Comparison of ENCODE assay signal across 10 mouse cellular contexts in genomic region chr8:84937620-84938485, GRCm38 (mm10). TPM values are rescaled to one million over a fixed set of nuclear protein-coding genes. Genes with fewer than 3 reads are reported as not detected.
DNase-seq lines count a peak whose midpoint lies in the region; ATAC-seq lines count a peak whose summit lies in the region.
"Had no signal": no experiment of that assay in that cellular context is flagged by ENCODE, and none has a peak within 500 bp of the region (broad histone marks: within the 10 kb centered on the region; RNA-seq: fewer than 3 reads in every experiment).

No protein-coding gene starts in this region.

- H3K9ac ChIP-seq in heart, embryonic 15.5 days, result no peak overlapping the region
- H3K9ac ChIP-seq in hindbrain, embryonic 15.5 days, result peak overlapping the region; percentile 97
- peak overlapping the region; percentile 98 for H3K9ac ChIP-seq in midbrain, embryonic 13.5 days (replicated peaks)

- no peaks in the 10 kb centered on the region for H3K36me3 ChIP-seq in heart, embryonic 15.5 days
- H3K36me3 ChIP-seq in embryonic facial prominence, embryonic 10.5 days (replicated peaks), result no peaks in the 10 kb centered on the region
- no peaks in the 10 kb centered on the region for H3K36me3 ChIP-seq in hindbrain, embryonic 15.5 days
- H3K36me3 ChIP-seq in midbrain, embryonic 13.5 days, result peaks cover 6% of the 10 kb centered on the region

- peaks cover 75% of the 10 kb centered on the region for H3K27me3 ChIP-seq in heart, embryonic 15.5 days
- peaks cover 82% of the 10 kb centered on the region for H3K27me3 ChIP-seq in embryonic facial prominence, embryonic 10.5 days (replicated peaks; ENCODE audit: low read depth, poor library complexity, severe bottlenecking)
- H3K27me3 ChIP-seq in hindbrain, embryonic 15.5 days, result no peaks in the 10 kb centered on the region
- H3K27me3 ChIP-seq in midbrain, embryonic 13.5 days, result peaks cover 23% of the 10 kb centered on the region

- WGBS in heart, embryonic 15.5 days, result 58% methylated on average over 13 of the region's 13 CpGs
- WGBS in embryonic facial prominence, embryonic 10.5 days, result 65% methylated on average over 13 of the region's 13 CpGs
- WGBS in hindbrain, embryonic 15.5 days, result 58% methylated on average over 13 of the region's 13 CpGs
- WGBS in midbrain, embryonic 13.5 days, result 69% methylated on average over 13 of the region's 13 CpGs

- no peak for ATAC-seq in heart, embryonic 15.5 days (replicated peaks; ENCODE audit: insufficient number of reproducible peaks, insufficient read depth, low FRiP score, low read depth)
- ATAC-seq in hindbrain, embryonic 15.5 days (ENCODE audit: low FRiP score, low read depth), result no peak
- ATAC-seq in midbrain, embryonic 13.5 days, result no peak
- no peak for ATAC-seq in erythroblast, adult 5-6 weeks (replicated peaks; ENCODE audit: low FRiP score, poor library complexity, severe bottlenecking)

- DNase-seq in heart, adult 11 months, result no peak
- no peak for DNase-seq in embryonic facial prominence, embryonic 10.5 days (ENCODE audit: low spot score)
- DNase-seq in thymus, postnatal 0 days (ENCODE audit: low spot score), result no peak
- no peak for DNase-seq in layer of hippocampus, adult 9-10 months (ENCODE audit: low spot score)

- peak overlapping the region; percentile 46; the same call in 1 of the 2 replicates for H3K4me3 ChIP-seq in heart, embryonic 15.5 days
- peak overlapping the region; percentile 62 for H3K4me3 ChIP-seq in embryonic facial prominence, embryonic 10.5 days
- H3K4me3 ChIP-seq in hindbrain, embryonic 15.5 days, result peak overlapping the region; percentile 81
- H3K4me3 ChIP-seq in midbrain, embryonic 13.5 days (replicated peaks), result peak overlapping the region; percentile 89

- H3K4me1 ChIP-seq in heart, embryonic 15.5 days (replicated peaks), result peaks cover 12% of the 10 kb centered on the region
- H3K4me1 ChIP-seq in embryonic facial prominence, embryonic 10.5 days, result peaks cover 31% of the 10 kb centered on the region
- peaks cover 23% of the 10 kb centered on the region for H3K4me1 ChIP-seq in hindbrain, embryonic 15.5 days (replicated peaks)
- H3K4me1 ChIP-seq in midbrain, embryonic 13.5 days (replicated peaks), result peaks cover 38% of the 10 kb centered on the region

- H3K4me2 ChIP-seq in heart, embryonic 15.5 days, result peak overlapping the region; percentile 71
- peak overlapping the region; percentile 70 for H3K4me2 ChIP-seq in hindbrain, embryonic 15.5 days
- peak overlapping the region; percentile 73 for H3K4me2 ChIP-seq in midbrain, embryonic 13.5 days (replicated peaks)

- no peak overlapping the region for H3K27ac ChIP-seq in heart, embryonic 15.5 days
- H3K27ac ChIP-seq in embryonic facial prominence, embryonic 10.5 days (replicated peaks), result no peak overlapping the region
- peak overlapping the region; percentile 97 for H3K27ac ChIP-seq in hindbrain, embryonic 15.5 days (replicated peaks)
- peak overlapping the region; percentile 97 for H3K27ac ChIP-seq in midbrain, embryonic 13.5 days

- no peaks in the 10 kb centered on the region for H3K9me3 ChIP-seq in heart, embryonic 15.5 days (replicated peaks)
- no peaks in the 10 kb centered on the region for H3K9me3 ChIP-seq in embryonic facial prominence, embryonic 10.5 days
- no peaks in the 10 kb centered on the region for H3K9me3 ChIP-seq in hindbrain, embryonic 15.5 days
- H3K9me3 ChIP-seq in midbrain, embryonic 13.5 days, result no peaks in the 10 kb centered on the region

RNA-seq across cellular contexts. Expression of gene Mast1, which starts 0.7 kb away (rescaled TPM):
- polyA plus RNA-seq in heart, embryonic 15.5 days (2015; fragmentation: Nextera tagmentation; extraction: Ambion mirVana), result 0.09 and 0.41 TPM in 2 replicates
- 2.3 and 3.4 TPM in 2 replicates for polyA plus RNA-seq in embryonic facial prominence, embryonic 10.5 days (2016; fragmentation: Nextera tagmentation; extraction: Ambion mirVana)
- 72.4 and 81.1 TPM in 2 replicates for polyA plus RNA-seq in hindbrain, embryonic 15.5 days (2015; fragmentation: Nextera tagmentation; extraction: Ambion mirVana)
- polyA plus RNA-seq in midbrain, embryonic 13.5 days (2015; fragmentation: Nextera tagmentation; extraction: Ambion mirVana), result 55.6 and 56.1 TPM in 2 replicates
- polyA plus RNA-seq in thymus, postnatal 0 days (2015; fragmentation: Nextera tagmentation; extraction: Ambion mirVana), result 0.08 and 0.22 TPM in 2 replicates
- total RNA-seq in erythroblast, adult 5-6 weeks (2015; ENCODE audit: low replicate concordance), result not detected in 2 replicates
- total RNA-seq in erythroblast, adult 5-6 weeks (2017; ENCODE audit: low replicate concordance), result 0.28 TPM in 1 of 2 replicates, not detected in the other

RNA-seq across cellular contexts. Expression of gene Rtbdn, which starts 8.9 kb away (rescaled TPM):
- 0.26 TPM in 1 of 2 replicates, not detected in the other for polyA plus RNA-seq in heart, embryonic 15.5 days (2015; fragmentation: Nextera tagmentation; extraction: Ambion mirVana)
- polyA plus RNA-seq in embryonic facial prominence, embryonic 10.5 days (2016; fragmentation: Nextera tagmentation; extraction: Ambion mirVana), result 0.36 and 0.91 TPM in 2 replicates
- polyA plus RNA-seq in hindbrain, embryonic 15.5 days (2015; fragmentation: Nextera tagmentation; extraction: Ambion mirVana), result 2.8 and 3.5 TPM in 2 replicates
- polyA plus RNA-seq in midbrain, embryonic 13.5 days (2015; fragmentation: Nextera tagmentation; extraction: Ambion mirVana), result 1.9 and 2.7 TPM in 2 replicates
- polyA plus RNA-seq in thymus, postnatal 0 days (2015; fragmentation: Nextera tagmentation; extraction: Ambion mirVana), result 0.10 and 0.23 TPM in 2 replicates
- total RNA-seq in erythroblast, adult 5-6 weeks (2015; ENCODE audit: low replicate concordance), result not detected in 2 replicates
- total RNA-seq in erythroblast, adult 5-6 weeks (2017; ENCODE audit: low replicate concordance), result not detected in 2 replicates
- total RNA-seq: gastrocnemius, adult 18-20 months had no signal

RNA-seq across cellular contexts. Expression of gene Dnase2a, which starts 29.5 kb away (rescaled TPM):
- polyA plus RNA-seq in heart, embryonic 15.5 days (2015; fragmentation: Nextera tagmentation; extraction: Ambion mirVana), result 4.3 and 7.3 TPM in 2 replicates
- polyA plus RNA-seq in embryonic facial prominence, embryonic 10.5 days (2016; fragmentation: Nextera tagmentation; extraction: Ambion mirVana), result 6.1 and 10.1 TPM in 2 replicates
- 5.7 and 7.3 TPM in 2 replicates for polyA plus RNA-seq in hindbrain, embryonic 15.5 days (2015; fragmentation: Nextera tagmentation; extraction: Ambion mirVana)
- polyA plus RNA-seq in midbrain, embryonic 13.5 days (2015; fragmentation: Nextera tagmentation; extraction: Ambion mirVana), result 6.0 and 6.2 TPM in 2 replicates
- 12.8 and 12.9 TPM in 2 replicates for polyA plus RNA-seq in thymus, postnatal 0 days (2015; fragmentation: Nextera tagmentation; extraction: Ambion mirVana)
- 31.9 and 44.9 TPM in 2 replicates for total RNA-seq in erythroblast, adult 5-6 weeks (2015; ENCODE audit: low replicate concordance)
- 85.2 and 99.8 TPM in 2 replicates for total RNA-seq in erythroblast, adult 5-6 weeks (2017; ENCODE audit: low replicate concordance)

RNA-seq across cellular contexts. Expression of gene Gm49661, which starts 31.4 kb away (rescaled TPM):
- polyA plus RNA-seq in heart, embryonic 15.5 days (2015; fragmentation: Nextera tagmentation; extraction: Ambion mirVana), result not detected in 2 replicates
- polyA plus RNA-seq in embryonic facial prominence, embryonic 10.5 days (2016; fragmentation: Nextera tagmentation; extraction: Ambion mirVana), result not detected in 2 replicates
- polyA plus RNA-seq in hindbrain, embryonic 15.5 days (2015; fragmentation: Nextera tagmentation; extraction: Ambion mirVana), result not detected in 2 replicates
- polyA plus RNA-seq in midbrain, embryonic 13.5 days (2015; fragmentation: Nextera tagmentation; extraction: Ambion mirVana), result not detected in 2 replicates
- polyA plus RNA-seq in thymus, postnatal 0 days (2015; fragmentation: Nextera tagmentation; extraction: Ambion mirVana), result not detected in 2 replicates
- total RNA-seq in erythroblast, adult 5-6 weeks (2015; ENCODE audit: low replicate concordance), result not detected in 2 replicates
- total RNA-seq in erythroblast, adult 5-6 weeks (2017; ENCODE audit: low replicate concordance), result not detected in 2 replicates
- total RNA-seq: gastrocnemius, adult 18-20 months; left cerebral cortex, postnatal 14 days had no signal

RNA-seq across cellular contexts. Expression of gene Prdx2, which starts 31.5 kb away (rescaled TPM):
- polyA plus RNA-seq in heart, embryonic 15.5 days (2015; fragmentation: Nextera tagmentation; extraction: Ambion mirVana), result 596 and 644 TPM in 2 replicates
- 1,193 and 1,272 TPM in 2 replicates for polyA plus RNA-seq in embryonic facial prominence, embryonic 10.5 days (2016; fragmentation: Nextera tagmentation; extraction: Ambion mirVana)
- 1,124 and 1,185 TPM in 2 replicates for polyA plus RNA-seq in hindbrain, embryonic 15.5 days (2015; fragmentation: Nextera tagmentation; extraction: Ambion mirVana)
- polyA plus RNA-seq in midbrain, embryonic 13.5 days (2015; fragmentation: Nextera tagmentation; extraction: Ambion mirVana), result 1,603 and 1,658 TPM in 2 replicates
- polyA plus RNA-seq in thymus, postnatal 0 days (2015; fragmentation: Nextera tagmentation; extraction: Ambion mirVana), result 450 and 476 TPM in 2 replicates
- total RNA-seq in erythroblast, adult 5-6 weeks (2015; ENCODE audit: low replicate concordance), result 1,192 and 1,430 TPM in 2 replicates
- 2,193 and 2,235 TPM in 2 replicates for total RNA-seq in erythroblast, adult 5-6 weeks (2017; ENCODE audit: low replicate concordance)

Comparison
In these comparisons a context has a peak if more than half of its experiments do, and no peak if none do; other contexts are left out.
1. H3K27ac ChIP-seq: peak in hindbrain, embryonic 15.5 days (single experiment) and midbrain, embryonic 13.5 days (single experiment); none in heart, embryonic 15.5 days (single experiment) and embryonic facial prominence, embryonic 10.5 days (single experiment).
2. RNA of gene Mast1, which starts 0.7 kb away (polyA plus RNA-seq): 72.4 to 81.1 TPM in hindbrain, embryonic 15.5 days and 55.6 to 56.1 TPM in midbrain, embryonic 13.5 days; 2.3 to 3.4 TPM in embryonic facial prominence, embryonic 10.5 days, 0.09 to 0.41 TPM in heart, embryonic 15.5 days and 0.08 to 0.22 TPM in thymus, postnatal 0 days; every median in the first group is over 10 times any median in the second.
3. Peak in every context shown above with its lines, with median percentiles within 50 percentile points of each other: H3K4me2 ChIP-seq and H3K4me3 ChIP-seq.